Mouse (Mus musculus): ENCODE data around the gene Gm3298. TPM values are rescaled to one million over a fixed set of nuclear protein-coding genes. Genes with fewer than 3 reads are reported as not detected.
"Not testable (repeated sequence)": the region's sequence is repeated elsewhere in the genome, so short reads cannot be mapped to it uniquely, and the experiment has no call there.

The Gm3298 gene
- not detected in 2 replicates for polyA plus RNA-seq (2015; fragmentation: Nextera tagmentation; extraction: Ambion mirVana)

DNA sequence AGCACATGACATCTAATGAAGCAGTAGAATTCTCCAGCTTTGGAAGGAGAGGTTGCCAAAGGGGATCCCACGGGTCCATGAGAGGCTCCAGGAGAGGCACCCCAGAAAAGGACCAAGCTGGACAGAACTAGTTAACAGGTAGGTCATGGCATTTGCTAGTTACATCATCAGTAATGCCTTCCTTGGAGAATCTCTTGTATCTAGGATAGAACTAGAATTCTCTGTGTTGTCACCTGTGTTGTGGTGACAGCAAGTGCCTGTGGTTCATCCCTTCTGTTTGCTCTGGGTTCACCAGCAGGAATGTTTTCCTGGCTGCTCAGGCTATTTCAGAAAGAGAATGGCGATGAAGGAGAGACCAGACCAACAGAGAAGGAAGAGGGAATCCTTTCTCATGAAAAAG is at the start of gene Gm3298:
Gm3298 (plus strand) TSS at position 301 of the 400 bp plus-strand sequence.
- not testable (repeated sequence) for H3K4me2 ChIP-seq (ENCODE audit: low read length); H3K9me3 ChIP-seq (ENCODE audit: control insufficient read depth, low read length); H3K9ac ChIP-seq (replicated peaks; ENCODE audit: low read depth, low read length); H3K4me3 ChIP-seq (replicated peaks; ENCODE audit: low read length); H3K27me3 ChIP-seq (replicated peaks; ENCODE audit: control insufficient read depth, insufficient read depth, low read length); H3K27ac ChIP-seq (ENCODE audit: low read length); ATAC-seq; H3K36me3 ChIP-seq (ENCODE audit: control insufficient read depth, insufficient read depth); H3K4me1 ChIP-seq (replicated peaks; ENCODE audit: control insufficient read depth, insufficient read depth, low read length)
- WGBS = 57% methylated on average over 1 of the region's 2 CpGs

DNA sequence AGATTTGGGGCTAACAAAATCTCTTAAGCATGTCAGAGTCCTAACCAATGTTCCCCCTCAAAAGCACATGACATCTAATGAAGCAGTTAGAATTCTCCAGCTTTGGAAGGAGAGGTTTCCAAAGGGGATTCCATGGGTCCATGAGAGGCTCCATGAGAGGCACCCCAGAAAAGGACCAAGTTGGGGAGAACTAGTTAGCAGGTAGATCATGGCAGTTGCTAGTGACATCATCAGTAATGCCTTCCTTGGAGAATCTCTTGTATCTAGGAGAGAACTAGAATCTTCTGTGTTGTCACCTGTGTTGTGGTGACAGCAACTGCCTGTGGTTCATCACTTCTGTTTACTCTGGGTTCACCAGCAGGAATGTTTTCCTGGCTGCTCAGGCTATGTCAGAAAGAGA is 32.1 kb upstream of the Gm3298 start, which contains the start of gene Gm8297:
Gm8297 (plus strand) TSS at position 301 of the 400 bp plus-strand sequence.
- not testable (repeated sequence) for H3K4me1 ChIP-seq (replicated peaks; ENCODE audit: control insufficient read depth, insufficient read depth, low read length); H3K4me2 ChIP-seq (ENCODE audit: low read length); H3K9ac ChIP-seq (replicated peaks; ENCODE audit: low read depth, low read length); H3K9me3 ChIP-seq (ENCODE audit: control insufficient read depth, low read length); ATAC-seq; H3K36me3 ChIP-seq (ENCODE audit: control insufficient read depth, insufficient read depth); H3K27ac ChIP-seq (ENCODE audit: low read length); H3K4me3 ChIP-seq (replicated peaks; ENCODE audit: low read length); H3K27me3 ChIP-seq (replicated peaks; ENCODE audit: control insufficient read depth, insufficient read depth, low read length)

DNA sequence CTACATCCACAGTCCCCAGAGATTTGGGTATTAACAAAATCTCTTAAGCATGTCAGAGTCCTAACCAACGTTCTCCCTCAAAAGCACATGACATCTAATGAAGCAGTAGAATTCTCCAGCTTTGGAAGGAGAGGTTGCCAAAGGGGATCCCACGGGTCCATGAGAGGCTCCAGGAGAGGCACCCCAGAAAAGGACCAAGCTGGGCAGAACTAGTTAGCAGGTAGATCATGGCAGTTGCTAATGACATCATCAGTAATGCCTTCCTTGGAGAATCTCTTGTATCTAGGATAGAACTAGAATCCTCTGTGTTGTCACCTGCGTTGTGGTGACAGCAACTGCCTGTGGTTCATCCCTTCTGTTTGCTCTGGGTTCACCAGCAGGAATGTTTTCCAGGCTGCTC is 34.6 kb downstream of the Gm3298 start, which contains the start of gene 4930555G01Rik:
4930555G01Rik (plus strand) TSS at position 301 of the 400 bp plus-strand sequence.
- no CpG with 5 or more reads among the region's 3 CpGs for WGBS
- H3K9ac ChIP-seq (replicated peaks; ENCODE audit: low read depth, low read length); H3K4me3 ChIP-seq (replicated peaks; ENCODE audit: low read length); H3K4me2 ChIP-seq (ENCODE audit: low read length); H3K27me3 ChIP-seq (replicated peaks; ENCODE audit: control insufficient read depth, insufficient read depth, low read length); H3K4me1 ChIP-seq (replicated peaks; ENCODE audit: control insufficient read depth, insufficient read depth, low read length); H3K27ac ChIP-seq (ENCODE audit: low read length); ATAC-seq; H3K36me3 ChIP-seq (ENCODE audit: control insufficient read depth, insufficient read depth); H3K9me3 ChIP-seq (ENCODE audit: control insufficient read depth, low read length): not testable (repeated sequence)

Other genes with a start within 250 kb of the Gm3298 start
- gene Gm9602, start 239.6 kb upstream of the Gm3298 start, polyA plus RNA-seq (2015; fragmentation: Nextera tagmentation; extraction: Ambion mirVana) = not detected in 2 replicates
- not detected in 2 replicates for gene Gm3269, start 177.8 kb upstream of the Gm3298 start, polyA plus RNA-seq (2015; fragmentation: Nextera tagmentation; extraction: Ambion mirVana)
- 2.2 and 4.9 TPM in 2 replicates for gene Gm3264, start 160.3 kb upstream of the Gm3298 start, polyA plus RNA-seq (2015; fragmentation: Nextera tagmentation; extraction: Ambion mirVana)
- gene Gm3278, start 123.5 kb upstream of the Gm3298 start, polyA plus RNA-seq (2015; fragmentation: Nextera tagmentation; extraction: Ambion mirVana) = not detected in 2 replicates
- not detected in 2 replicates for gene Gm8297, start 32.0 kb upstream of the Gm3298 start, polyA plus RNA-seq (2015; fragmentation: Nextera tagmentation; extraction: Ambion mirVana)
- not detected in 2 replicates for gene 4930555G01Rik, start 34.7 kb downstream of the Gm3298 start, polyA plus RNA-seq (2015; fragmentation: Nextera tagmentation; extraction: Ambion mirVana)
- 8.5 and 9.2 TPM in 2 replicates for gene Gm8281, start 55.1 kb downstream of the Gm3298 start, polyA plus RNA-seq (2015; fragmentation: Nextera tagmentation; extraction: Ambion mirVana)
- gene Gm8279, start 115.6 kb downstream of the Gm3298 start, polyA plus RNA-seq (2015; fragmentation: Nextera tagmentation; extraction: Ambion mirVana) = not detected in 2 replicates
- not detected in 2 replicates for gene Gm3317, start 148.6 kb downstream of the Gm3298 start, polyA plus RNA-seq (2015; fragmentation: Nextera tagmentation; extraction: Ambion mirVana)
- not detected in 2 replicates for gene Gm8271, start 169.9 kb downstream of the Gm3298 start, polyA plus RNA-seq (2015; fragmentation: Nextera tagmentation; extraction: Ambion mirVana)
- gene Gm3526, start 244.7 kb downstream of the Gm3298 start, polyA plus RNA-seq (2015; fragmentation: Nextera tagmentation; extraction: Ambion mirVana) = not detected in 2 replicates